Mouse (Mus musculus): ENCODE data around the gene Cacna2d4.
A peak's percentile ranks its signal among the peaks of the same experiment; 100 is the strongest.
"Not testable (repeated sequence)": the region's sequence is repeated elsewhere in the genome, so short reads cannot be mapped to it uniquely, and the experiment has no call there.

The Cacna2d4 gene

GRCm38 (mm10) chr6:119341409-119341808 lies 105.1 kb downstream of the Cacna2d4 start:
- DNase-seq (ENCODE audit: low read depth, low spot score): no peak

DNA sequence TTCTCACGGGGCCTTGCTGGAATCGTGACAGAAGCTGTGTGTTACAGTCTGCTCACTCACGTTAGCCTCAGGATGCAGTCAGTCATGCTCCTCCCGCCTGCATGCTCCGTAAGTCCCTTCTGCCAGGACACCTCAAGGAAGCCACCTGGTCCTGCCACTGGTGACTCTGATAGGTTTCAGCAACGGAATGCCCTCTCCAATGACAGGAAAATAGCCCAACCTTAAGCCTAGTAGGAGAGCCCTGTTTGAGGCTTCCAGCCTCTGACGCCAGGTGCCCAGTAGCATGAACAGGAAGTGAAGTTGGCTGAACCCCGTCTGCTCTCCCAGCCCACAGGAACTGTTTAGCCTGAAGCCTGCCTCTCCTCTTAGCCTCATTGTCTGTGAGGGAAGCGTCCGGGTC lies 109.9 kb downstream of the Cacna2d4 start:
- no peak for DNase-seq (ENCODE audit: low read depth, low spot score)

- DNase-seq (ENCODE audit: low read depth, low spot score): no peak
Observed at GRCm38 (mm10) chr6:119347813-119348212, 111.5 kb downstream of the Cacna2d4 start.

DNA sequence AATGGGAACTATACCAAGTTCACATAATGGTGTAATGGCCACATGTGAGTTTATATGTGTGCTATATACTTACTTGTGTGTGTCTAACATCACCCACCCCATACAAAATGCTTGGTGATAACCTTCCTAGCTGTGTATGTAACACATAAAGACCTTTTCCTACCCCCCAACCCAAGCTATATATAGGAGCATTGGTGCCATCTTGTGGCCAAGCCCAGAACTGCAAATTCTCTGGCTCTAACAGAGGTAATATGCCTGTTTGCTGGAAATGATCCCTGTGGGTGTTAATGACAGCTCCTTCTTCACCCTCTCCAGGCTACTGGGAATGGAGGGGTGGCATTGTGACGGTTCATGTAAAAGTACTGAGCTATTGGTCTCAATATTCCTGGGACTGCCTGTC lies 111.9 kb downstream of the Cacna2d4 start:
- DNase-seq (ENCODE audit: low read depth, low spot score): peak; percentile 62

- DNase-seq (ENCODE audit: low read depth, low spot score): no peak
Observed at GRCm38 (mm10) chr6:119350703-119351198, 114.4 kb downstream of the Cacna2d4 start.

DNA sequence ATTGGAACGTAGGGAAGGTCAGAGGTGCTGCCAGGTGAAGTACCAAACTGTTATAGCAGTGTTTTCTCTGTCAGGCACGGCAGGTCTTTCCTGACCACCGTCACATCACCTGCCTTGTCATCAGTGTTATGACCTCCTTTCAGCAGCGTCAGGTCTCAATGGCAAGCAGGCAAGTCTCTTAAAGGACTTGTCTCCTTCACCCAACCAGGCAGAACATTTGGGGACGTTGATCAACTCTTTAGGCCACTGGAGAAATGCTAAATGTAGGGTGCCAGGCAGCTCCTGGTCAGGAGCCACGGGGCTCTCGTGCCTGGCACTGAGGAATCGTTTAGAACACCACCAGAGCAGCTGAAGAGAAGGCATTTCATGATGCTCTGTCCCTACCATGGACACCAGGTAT lies 115.3 kb downstream of the Cacna2d4 start:
- no peak for DNase-seq (ENCODE audit: low read depth, low spot score)

DNA sequence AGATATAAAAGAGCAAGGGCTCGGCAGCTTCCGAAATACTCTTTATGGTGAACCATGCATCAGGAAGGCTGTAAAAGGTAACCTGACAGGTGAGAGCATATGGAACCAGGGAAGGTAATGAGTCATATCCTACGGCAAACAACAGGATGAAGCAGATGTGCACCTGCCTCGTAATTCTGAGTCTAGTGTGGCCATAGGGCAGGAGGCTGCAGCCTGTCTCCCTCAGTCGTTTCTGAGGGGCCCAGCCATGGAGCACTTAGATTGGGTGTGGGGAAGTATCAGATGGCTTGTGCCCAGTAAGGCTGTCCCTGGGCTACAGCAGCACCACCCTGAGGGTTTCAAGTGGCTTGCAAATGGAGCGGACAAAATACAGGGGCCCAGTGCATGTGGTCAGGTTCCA lies 116.2 kb downstream of the Cacna2d4 start:
- no peak for DNase-seq (ENCODE audit: low read depth, low spot score)

DNA sequence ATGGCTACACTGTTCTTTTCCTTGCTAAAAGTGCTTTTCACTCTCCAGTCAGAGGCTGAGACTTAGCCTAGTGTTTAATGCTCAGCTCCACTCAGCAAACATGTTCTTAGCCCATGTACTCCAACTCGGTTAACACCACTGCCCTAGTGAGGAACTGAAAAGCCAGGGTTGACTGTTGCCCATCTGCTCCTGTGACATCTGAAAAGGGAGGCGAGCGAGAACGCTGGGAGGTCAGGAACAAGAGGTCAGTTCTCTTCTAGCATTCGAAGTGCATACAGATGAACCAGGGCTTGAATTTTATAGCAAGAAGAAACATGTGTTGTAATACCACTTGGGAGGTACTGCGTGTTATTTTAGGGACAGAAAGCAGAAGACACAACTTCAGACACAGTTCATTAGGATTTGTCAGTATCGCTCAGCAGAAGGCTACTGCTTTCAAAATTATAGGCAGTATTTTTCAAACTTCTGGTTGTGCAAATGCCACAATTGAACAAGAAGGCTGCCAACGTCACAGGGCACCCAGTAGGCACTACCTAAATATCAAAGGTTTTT lies 121.8 kb downstream of the Cacna2d4 start:
- DNase-seq (ENCODE audit: low read depth, low spot score): no peak

DNA sequence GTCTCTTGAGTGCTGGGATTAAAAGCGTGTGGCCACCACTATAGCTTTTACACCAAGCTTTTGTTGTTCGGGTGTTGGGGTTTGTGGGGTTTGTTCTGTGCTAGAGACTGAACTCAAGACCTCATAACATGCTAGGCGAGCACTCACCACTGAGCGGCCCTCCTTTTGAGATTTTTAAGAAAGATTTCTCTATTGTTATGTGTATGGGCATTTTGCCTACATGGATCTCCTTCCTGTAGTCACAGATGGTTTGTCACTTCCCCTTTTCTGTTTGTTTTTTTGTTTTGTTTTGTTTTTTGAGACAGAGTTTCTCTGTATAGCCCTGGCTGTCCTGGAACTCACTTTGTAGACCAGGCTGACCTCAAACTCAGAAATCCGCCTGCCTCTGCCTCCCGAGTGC lies 123.9 kb downstream of the Cacna2d4 start:
- DNase-seq (ENCODE audit: low read depth, low spot score): not testable (repeated sequence)

- no peak for DNase-seq (ENCODE audit: low read depth, low spot score)
Observed at GRCm38 (mm10) chr6:119360925-119361702, 124.8 kb downstream of the Cacna2d4 start.

DNA sequence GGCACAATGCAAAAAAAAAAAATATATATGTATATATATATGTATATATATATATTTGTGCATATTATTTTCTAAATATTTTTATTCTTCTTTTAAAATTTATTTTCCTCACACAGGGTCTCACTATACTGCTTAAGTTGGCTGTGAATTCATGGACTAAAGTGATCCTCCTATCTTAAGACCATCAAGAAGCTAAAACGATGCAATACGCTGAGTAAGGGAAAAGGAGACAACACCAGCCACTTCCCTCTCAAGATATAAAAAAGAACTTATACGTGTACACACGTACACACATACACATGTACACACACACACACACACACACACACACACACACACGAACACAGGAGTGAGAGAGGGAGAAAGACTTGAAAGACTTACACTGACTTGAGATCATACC lies 127.3 kb downstream of the Cacna2d4 start:
- no peak for DNase-seq (ENCODE audit: low read depth, low spot score)

- not testable (repeated sequence) for DNase-seq (ENCODE audit: low read depth, low spot score)
Observed at GRCm38 (mm10) chr6:119366800-119367199, 130.5 kb downstream of the Cacna2d4 start.

GRCm38 (mm10) chr6:119367382-119367781 lies 131.1 kb downstream of the Cacna2d4 start:
- DNase-seq (ENCODE audit: low read depth, low spot score): no peak

DNA sequence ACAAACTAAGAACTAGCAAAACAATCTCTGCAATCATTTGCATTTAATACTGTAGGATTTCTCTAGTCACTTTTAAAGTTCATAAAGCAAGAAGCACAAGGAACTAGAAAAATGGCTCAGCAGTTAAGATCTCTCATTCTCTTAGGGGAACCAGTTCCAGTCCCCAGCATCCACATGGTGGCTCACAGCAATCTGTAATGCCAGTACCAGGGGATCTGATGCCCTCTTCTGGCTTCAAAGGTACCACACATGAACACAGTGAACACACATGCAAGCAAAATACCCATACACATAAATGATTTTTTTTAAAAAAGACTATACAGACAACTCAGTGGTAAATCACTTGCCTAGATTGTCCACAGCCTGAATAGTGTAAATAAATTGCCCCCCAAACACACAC lies 135.3 kb downstream of the Cacna2d4 start:
- no peak for DNase-seq (ENCODE audit: low read depth, low spot score)

DNA sequence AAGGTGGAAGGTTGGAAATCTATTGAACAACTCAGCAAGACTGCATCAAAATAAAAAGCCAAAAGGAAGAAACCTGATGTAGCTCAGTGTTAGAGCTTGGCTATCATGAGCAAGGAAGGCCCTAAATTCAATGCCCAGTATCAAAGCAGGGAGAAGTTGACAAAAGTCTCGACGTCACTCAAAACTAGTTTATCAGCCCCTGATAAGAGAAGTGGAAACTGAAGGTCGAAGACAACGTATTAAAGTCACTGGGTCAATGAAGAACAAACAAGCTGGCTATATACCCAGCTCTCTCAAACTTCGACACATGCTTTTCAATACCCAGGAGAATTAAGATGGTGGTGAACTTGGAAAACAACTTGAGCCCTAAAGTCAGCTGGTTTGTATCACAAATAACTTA lies 135.9 kb downstream of the Cacna2d4 start:
- DNase-seq (ENCODE audit: low read depth, low spot score): no peak

- DNase-seq (ENCODE audit: low read depth, low spot score): no peak
Observed at GRCm38 (mm10) chr6:119373000-119373705, 136.8 kb downstream of the Cacna2d4 start.

DNA sequence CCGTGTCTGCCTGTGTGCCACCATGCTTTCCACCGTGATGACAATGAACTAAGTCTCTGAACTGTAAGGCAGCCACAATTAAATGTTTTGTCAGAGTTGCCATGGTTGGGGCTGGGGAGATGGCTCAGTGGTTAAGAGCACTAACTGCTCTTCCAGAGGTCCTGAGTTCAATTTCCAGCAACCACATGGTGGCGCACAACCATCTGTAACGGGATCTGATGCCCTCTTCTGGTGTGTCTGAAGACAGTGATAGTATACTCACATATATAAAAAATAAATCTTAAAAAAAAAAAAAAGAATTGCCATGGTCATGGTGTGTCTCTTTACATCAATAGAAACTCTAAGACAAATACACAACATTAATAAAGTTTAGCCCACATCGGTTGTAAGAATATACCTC lies 138.7 kb downstream of the Cacna2d4 start:
- no peak for DNase-seq (ENCODE audit: low read depth, low spot score)

DNA sequence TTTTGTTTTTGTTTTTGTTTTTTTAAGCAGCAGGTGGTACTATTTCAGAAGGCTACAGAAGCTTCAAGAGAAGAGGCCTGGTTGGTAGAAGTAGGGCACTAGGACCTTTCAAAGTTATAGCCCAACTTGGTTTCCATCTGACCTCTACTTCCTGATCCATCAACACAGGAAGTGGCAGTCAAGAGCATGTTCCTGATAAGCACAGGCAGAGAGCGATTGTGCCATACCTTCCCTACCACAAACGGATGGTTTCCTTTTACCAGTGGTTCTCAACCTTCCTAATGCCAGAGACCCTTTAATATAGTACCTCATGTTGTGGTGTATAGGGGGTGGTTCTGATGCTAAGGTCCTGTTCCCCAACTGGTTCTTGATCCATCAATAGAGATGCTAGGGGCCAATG lies 141.3 kb downstream of the Cacna2d4 start:
- DNase-seq (ENCODE audit: low read depth, low spot score): no peak

GRCm38 (mm10) chr6:119378631-119379030 lies 142.3 kb downstream of the Cacna2d4 start:
- DNase-seq (ENCODE audit: low read depth, low spot score): no peak

GRCm38 (mm10) chr6:119385668-119386067 lies 149.3 kb downstream of the Cacna2d4 start:
- DNase-seq (ENCODE audit: low read depth, low spot score): no peak

DNA sequence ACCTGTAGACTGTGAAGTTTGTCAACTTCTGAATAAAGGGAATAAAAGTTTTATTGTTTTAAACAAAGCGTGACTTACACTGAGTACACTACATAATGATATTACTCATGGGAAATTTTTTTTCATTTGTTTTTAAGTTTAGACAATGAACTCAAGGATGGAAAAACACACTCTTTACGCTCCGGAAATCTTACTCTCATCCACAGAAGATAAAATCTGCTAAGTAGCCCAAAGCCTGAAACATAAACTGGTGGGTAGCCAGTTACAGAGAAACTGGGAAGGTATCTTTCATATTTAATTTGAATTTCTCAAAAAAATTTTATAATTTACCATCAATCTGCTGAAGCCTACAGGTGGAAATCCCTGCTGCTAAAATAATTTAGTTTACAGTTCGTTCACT lies 150.1 kb downstream of the Cacna2d4 start:
- DNase-seq (ENCODE audit: low read depth, low spot score): no peak

GRCm38 (mm10) chr6:119386821-119387220 lies 150.5 kb downstream of the Cacna2d4 start:
- no peak for DNase-seq (ENCODE audit: low read depth, low spot score)
